Mouse (Mus musculus) CH12.LX (cell line): ENCODE data around the gene Rdm1.

Experiments used
- CTCF ChIP-seq, 2 experiments: IDR thresholded peaks in 1 of 2; conservative IDR thresholded peaks in 1 of 2; 2 replicates each; pipeline ENCODE4 v1.5.1; 2011 to 2012; ENCODE audit warnings: low read depth in 2 of 2, low read length in 2 of 2, improper control_type of control experiment in 1 of 2, inconsistent platforms in 1 of 2, mild to moderate bottlenecking in 1 of 2, moderate library complexity in 1 of 2
- EP300 ChIP-seq: IDR thresholded peaks from 2 replicates; pipeline ENCODE4 v1.6.1; 2011; ENCODE audit warnings: low read length, improper control_type of control experiment
- ETS1 ChIP-seq: conservative IDR thresholded peaks from 2 replicates; pipeline ENCODE4 v1.6.1; 2012; ENCODE audit warnings: low read depth, mild to moderate bottlenecking, inconsistent platforms, low read length, improper control_type of control experiment, moderate library complexity
- GABPA ChIP-seq: IDR thresholded peaks from 2 replicates; pipeline ENCODE4 v1.6.1; 2012; ENCODE audit warnings: low read depth, low read length, improper control_type of control experiment, inconsistent platforms; ENCODE audit not compliant: insufficient replicate concordance
- IRF4 ChIP-seq: IDR thresholded peaks from 2 replicates; pipeline ENCODE4 v1.6.1; 2014; ENCODE audit warnings: low read depth, mild to moderate bottlenecking, inconsistent platforms, low read length, improper control_type of control experiment
- JUN ChIP-seq: IDR thresholded peaks from 2 replicates; pipeline ENCODE4 v1.6.1; 2011; ENCODE audit warnings: low read depth, mild to moderate bottlenecking, low read length, improper control_type of control experiment, moderate library complexity; ENCODE audit not compliant: insufficient read depth
- KAT2A ChIP-seq: IDR thresholded peaks from 2 replicates; pipeline ENCODE4 v1.6.1; 2012; ENCODE audit warnings: low read length, improper control_type of control experiment, inconsistent platforms; ENCODE audit not compliant: insufficient replicate concordance
- MAFK ChIP-seq: IDR thresholded peaks from 2 replicates; pipeline ENCODE4 v1.6.1; 2011; ENCODE audit warnings: low read length, improper control_type of control experiment; ENCODE audit not compliant: insufficient replicate concordance
- MAX ChIP-seq: IDR thresholded peaks from 2 replicates; pipeline ENCODE4 v1.6.1; 2011; ENCODE audit warnings: low read length, improper control_type of control experiment
- MAZ ChIP-seq: IDR thresholded peaks from 2 replicates; pipeline ENCODE4 v1.6.1; 2012; ENCODE audit warnings: low read depth, mild to moderate bottlenecking, inconsistent platforms, low read length, improper control_type of control experiment, moderate library complexity
- RAD21 ChIP-seq: IDR thresholded peaks from 2 replicates; pipeline ENCODE4 v1.6.1; 2011; ENCODE audit warnings: low read depth, mild to moderate bottlenecking, low read length, improper control_type of control experiment, moderate library complexity
- RCOR1 ChIP-seq: conservative IDR thresholded peaks from 2 replicates; pipeline ENCODE4 v1.6.1; 2012; ENCODE audit warnings: low read depth, mild to moderate bottlenecking, inconsistent platforms, low read length, improper control_type of control experiment
- TCF12 ChIP-seq: IDR thresholded peaks from 2 replicates; pipeline ENCODE4 v1.6.1; 2014; ENCODE audit warnings: low read depth, mild to moderate bottlenecking, inconsistent platforms, low read length, improper control_type of control experiment

- TF ChIP-seq IRF4: no peak
- TF ChIP-seq JUN: no peak
- TF ChIP-seq MAFK: no peak
- TF ChIP-seq CTCF (conservative IDR thresholded peaks at IDR 0.05 in 1 of 2, IDR thresholded peaks at IDR 0.05 in 1 of 2; ENCODE audit: low read depth in 2 of 2, low read length in 2 of 2): no peak
- no peak for TF ChIP-seq GABPA
- TF ChIP-seq RAD21: no peak
- TF ChIP-seq EP300: no peak
- TF ChIP-seq RCOR1: no peak
- no peak for TF ChIP-seq ETS1
- no peak for TF ChIP-seq MAX
- no peak for TF ChIP-seq KAT2A
- TF ChIP-seq MAZ: no peak
- TF ChIP-seq TCF12: no peak
Observed at GRCm38 (mm10) chr11:101614116-101614515, 12.9 kb upstream of the Rdm1 start.
